Mouse (Mus musculus) urinary bladder, postnatal 25 days (tissue): ENCODE data around the gene Tpra1.
A peak's percentile ranks its signal among the peaks of the same experiment; 100 is the strongest.

Experiments
- DNase-seq: peaks from one replicate; pipeline ENCODE4 v3.0.0; 2022; ENCODE audit warnings: low spot score

Gene Tpra1

DNA sequence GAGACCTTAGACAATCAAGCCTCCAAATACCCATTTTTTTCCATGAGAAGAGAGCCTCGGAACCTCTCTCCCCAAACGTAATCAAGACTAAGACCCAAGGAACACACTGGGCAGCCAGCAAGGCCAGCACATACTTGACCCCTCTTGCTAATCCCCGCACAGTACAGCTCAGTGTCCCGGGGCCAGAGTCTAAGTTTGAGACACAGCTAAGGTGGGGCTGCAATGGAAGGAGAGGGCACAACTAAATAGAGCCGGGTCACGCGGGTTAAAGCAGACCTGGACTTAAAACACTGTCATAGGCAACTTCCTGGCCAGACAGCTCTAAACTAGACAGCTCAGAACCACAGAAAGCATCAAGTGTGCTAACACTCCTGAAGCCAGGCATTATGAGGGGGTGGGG, 11.2 kb upstream of the Tpra1 start:
- DNase-seq = no peak

DNA sequence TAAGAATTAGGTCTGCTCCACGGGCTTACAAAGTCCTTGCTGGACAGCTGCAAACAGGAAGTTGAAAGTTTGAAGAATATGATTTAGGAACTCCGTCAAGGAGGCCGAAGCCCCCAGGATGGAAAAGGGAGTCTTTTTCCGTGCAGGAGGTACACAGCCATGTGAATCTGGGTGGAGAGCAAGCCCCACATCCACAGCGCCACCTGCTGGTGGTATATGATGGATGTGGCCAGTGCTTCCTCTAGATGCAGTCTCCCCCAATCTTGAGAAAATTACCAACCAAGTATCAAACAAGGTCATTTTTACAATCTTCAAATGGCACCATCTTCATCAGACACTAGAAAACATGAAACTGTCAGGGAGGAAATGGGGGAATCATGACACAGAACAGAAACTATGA, 8.5 kb upstream of the Tpra1 start:
- DNase-seq = peak; percentile 61

DNA sequence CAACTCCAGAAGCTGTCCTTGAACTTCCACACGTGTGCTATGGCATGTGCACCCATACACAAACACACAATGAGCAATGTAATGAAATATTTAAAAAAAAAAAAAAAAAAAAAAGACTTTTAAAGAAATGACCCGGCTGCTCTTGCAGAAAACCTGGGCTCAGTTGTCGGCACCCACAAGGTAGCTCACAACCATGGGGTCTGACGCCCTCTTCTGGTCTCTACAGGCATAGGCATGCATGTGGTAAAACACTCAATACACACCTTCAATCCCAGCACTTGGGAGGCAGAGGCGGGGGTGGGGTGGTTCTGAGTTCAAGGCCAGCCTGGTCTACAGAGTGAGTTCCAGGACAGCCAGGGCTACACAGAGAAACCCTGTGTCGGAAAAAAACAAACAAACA, 6.1 kb upstream of the Tpra1 start:
- DNase-seq = no peak

DNA sequence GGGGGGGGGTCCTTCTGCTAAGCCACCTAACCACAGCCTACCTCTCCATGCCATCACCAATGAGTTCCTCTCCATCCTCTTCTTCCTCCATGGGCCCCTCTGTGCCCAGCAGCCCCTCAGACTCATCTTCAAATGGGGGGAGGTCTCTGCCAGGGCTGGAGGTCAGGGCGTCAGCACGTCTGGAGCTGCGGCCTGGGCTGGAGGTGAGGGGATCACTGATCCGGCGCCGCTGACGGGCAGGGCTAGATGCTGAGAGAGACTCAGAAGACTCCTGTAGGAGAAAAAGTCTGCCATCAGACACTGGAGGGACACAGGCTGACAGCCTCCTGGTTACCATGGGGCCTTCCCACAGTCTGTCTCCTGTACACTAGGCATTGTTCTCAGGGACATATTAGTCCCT, 4.8 kb upstream of the Tpra1 start:
- no peak for DNase-seq

DNA sequence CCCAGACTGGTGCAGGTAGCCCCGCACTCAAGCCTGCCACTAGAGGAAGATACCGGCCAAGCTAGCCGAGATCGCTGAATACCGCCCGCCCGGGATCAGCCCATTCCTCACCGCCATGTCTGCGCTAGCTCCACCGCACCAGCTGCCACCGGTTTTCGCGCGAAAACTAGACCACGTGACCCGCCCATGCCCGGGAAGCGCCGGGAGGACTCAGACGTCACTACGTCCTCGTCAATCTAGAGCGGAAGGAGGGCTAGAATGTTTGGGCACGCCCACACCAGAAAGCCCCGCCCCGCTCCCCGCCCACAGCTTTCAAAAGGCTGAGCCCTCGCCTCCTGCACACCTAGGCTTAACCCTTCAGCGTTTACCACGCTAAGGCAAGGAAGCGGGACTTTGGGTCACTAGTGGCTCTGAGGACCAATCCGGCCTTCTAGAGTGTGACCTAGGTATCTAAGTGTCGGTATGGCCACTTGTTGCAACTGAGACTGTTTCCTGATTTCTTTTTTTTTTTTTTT, 3.5 kb upstream of the Tpra1 start, which contains the start of gene Mcm2:
Gene Mcm2 (minus strand): TSS at position 247 of the 515 bp plus-strand sequence.
- peak; percentile 90 for DNase-seq

DNA sequence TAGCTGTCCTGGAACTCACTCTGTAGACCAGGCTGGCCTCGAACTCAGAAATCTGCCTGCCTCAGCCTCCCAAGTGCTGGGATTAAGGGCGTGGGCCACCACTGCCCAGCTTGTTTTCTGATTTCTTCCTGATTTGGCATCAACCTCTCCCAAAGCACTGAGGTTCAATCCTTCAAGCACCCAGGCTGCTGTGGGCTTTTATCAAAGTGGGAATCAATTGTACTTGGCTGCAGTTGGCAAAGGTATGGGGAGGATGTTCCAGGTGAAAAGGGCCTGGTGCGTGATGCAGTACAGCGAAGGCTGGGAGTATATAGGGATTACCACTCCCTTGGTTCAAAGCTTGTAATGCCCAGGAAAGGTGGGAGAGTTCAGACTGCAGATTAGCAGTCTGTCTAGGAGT, 3.0 kb upstream of the Tpra1 start:
- no peak for DNase-seq

DNA sequence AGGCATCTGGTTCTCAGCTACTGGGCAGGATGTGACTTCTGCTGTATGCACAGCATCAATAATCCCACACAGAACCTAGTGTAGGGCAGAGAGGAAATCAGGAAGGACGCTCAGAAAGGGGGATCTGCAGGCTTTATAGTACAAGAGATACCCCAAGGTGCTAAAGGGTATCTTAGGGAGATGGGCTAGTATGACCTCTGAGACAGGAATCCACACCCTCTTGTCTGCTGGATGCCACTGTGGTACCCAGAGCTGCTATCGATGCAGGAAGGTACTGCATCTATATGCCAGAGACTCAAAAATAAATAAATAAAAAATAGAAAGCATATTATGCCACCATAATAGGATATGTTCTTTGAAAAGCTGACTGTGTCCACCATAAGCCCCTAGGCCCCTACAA, 2.4 kb upstream of the Tpra1 start:
- no peak for DNase-seq

DNA sequence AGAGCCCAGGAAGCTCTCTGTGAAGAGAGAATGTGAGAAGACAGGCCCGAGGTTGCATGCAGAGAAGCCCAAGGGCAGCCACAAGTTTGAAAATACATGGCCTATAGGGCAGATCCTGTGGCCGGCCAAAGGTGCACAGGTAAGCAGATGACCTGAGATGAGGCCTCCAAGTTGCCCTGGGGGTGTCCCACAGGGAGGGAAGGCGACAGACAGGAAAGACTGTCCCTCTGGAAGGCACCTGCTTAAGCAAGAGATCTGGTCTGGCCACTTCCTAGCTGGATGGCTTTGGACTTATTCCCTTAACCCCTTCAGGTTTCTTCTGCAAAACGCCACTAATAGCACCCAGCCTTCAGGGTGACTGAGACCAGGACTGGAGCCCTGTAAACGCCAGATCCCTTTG, 580 bp upstream of the Tpra1 start:
- no peak for DNase-seq

DNA sequence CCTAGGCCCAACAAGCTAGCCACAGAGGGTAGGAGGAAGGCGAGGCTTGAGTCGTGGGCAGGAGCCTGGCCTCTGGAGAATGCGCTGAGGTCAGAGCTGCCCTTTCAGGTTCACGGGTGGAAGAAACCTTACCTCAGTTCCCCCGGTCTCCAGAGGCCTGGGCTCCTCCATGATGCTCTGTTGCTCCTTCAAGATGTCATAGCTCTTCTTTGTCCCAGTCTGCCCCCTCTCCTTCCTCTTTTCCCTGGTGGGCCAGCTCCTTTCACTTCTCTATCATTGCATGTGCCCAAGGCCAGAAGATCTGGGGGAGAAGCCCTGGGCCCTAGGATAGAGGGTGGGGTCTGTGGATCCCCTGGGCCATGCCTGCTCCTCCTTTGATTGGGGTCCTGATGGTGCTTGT, 1.7 kb downstream of the Tpra1 start:
- DNase-seq = no peak

DNA sequence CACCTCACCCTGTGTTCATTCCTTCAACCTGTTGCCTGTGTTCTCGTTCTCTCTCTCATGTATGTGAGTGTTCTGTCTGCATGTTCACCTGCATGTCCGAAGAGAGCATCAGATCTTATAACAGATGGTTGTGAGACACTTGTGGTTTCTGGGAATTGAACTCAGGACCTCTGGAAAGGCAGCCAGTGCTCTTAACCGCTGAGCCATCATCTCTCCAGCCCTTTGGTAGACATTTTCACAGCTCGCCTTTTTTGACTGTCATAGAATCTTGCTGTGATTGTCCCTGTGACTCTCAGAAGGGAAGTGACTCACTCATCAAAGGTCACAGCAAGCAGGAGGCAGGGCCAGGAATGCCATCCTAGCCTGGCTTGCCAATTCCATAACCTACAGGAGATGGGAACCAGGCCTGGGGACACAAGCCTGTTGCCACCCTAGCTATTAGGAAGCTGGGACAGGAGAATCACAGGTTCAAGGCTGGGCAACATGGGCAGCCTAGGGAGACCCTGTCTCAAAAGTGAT, 2.5 kb downstream of the Tpra1 start:
- no peak for DNase-seq

DNA sequence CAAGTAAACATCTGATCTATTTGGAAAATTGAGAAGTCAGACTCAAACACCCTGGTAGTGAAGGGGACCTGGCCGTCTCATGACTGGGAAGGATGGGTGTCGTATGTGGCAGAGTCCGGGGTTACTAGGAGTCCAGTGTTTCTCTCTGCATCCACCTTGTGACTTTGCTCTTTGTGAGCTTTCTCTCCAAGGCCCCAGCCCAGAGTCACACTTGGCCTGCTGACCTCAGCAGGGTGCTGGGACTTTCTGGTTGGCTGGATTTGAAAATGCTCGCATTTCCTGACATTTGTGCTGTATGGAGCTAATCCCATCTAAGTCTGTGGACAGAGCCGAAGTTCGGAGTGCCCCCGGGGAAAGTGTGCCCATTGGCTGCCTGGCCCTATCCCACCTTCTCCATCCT, 3.0 kb downstream of the Tpra1 start:
- DNase-seq = no peak

DNA sequence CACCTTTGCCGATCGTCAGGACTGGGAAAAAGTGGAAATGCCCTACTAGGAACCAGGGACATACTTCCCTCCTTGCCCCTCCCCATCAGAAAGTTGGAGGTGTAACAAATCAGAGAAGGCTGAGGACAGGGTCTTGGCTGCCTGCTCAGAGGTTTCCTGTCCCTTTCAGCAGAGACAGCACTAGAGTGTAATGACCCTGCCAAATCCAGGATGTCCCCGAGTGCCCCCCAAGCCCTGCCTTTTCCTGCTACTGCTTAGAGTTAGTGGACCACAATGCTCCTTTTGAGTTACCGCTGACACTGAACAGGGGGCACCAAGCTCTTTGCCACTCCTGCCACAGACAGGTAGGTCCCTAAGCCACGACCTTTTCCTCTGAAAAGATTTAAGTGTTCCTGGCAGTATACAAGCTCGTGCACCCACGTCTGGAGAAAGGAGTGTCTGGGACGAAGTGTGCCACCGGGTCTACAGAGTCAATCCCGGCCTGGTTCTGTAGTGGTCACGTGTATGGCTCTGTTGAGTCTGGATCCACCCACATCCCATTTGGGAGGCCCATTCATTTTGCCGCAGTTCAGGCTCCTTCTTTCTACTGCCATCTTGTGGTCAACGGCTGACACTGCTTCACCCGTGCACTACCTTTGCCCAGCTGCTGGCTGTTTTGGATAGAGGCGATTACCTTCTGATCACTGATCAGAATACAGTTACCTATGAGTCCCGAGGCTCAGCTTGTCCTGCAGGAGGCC, 4.5 kb downstream of the Tpra1 start:
- peak; percentile 45 for DNase-seq

DNA sequence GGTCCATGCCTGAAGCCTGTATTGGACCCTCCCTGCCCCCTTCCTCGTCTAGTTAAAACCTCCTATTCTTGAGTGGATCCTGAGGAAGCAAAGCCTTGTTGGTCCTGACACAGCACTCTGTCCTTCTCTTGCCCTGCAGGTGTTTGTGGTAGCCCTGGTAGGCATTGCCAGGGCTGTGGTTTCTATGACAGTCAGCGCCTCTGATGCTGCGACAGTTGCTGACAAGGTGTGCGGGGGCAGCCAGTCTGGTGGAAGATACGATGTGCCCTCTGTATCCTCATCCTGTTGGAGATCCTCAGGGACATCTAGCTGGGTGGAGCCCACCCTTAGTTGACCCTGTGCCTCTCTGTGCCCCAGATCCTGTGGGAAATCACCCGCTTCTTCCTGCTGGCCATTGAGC, 7.1 kb downstream of the Tpra1 start:
- no peak for DNase-seq

DNA sequence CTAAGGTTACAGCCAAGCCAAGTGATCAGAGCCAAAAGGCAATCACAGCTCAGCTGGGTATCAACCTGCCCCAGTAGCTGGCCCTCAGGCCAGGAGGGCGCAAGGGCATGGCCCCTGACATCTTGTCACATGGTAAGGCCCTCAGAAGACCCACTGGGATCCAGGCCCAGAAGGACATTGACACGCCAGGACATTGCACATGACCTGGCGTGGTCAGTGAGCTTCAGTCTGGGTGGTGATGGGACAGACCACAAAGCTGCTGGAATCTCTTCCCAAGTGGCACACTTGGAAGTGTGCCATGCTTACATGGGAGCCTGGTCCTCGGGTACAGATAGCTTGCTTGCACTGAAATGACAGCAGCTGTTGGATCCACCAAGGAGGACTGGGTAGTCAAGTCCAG, 11.0 kb downstream of the Tpra1 start:
- no peak for DNase-seq

DNA sequence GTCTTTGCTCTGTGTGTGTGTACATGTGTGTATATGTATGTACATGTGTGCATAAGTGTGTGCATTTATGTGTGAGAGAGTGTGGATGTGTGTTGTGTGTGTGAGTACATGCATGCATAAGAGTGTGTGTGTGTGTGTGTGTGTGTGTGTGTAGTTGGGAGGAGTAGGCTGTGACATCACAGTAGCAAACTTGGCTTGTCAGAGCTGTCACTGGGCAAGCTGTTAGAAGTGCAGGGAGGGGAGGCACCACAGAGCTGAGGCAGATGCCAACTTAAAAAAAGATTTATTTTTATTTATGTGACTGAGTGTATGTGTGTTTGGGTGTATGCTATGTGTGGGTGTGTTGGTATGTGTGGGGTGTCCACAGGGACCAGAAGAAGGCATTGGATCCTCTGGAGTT, 11.4 kb downstream of the Tpra1 start:
- no peak for DNase-seq

DNA sequence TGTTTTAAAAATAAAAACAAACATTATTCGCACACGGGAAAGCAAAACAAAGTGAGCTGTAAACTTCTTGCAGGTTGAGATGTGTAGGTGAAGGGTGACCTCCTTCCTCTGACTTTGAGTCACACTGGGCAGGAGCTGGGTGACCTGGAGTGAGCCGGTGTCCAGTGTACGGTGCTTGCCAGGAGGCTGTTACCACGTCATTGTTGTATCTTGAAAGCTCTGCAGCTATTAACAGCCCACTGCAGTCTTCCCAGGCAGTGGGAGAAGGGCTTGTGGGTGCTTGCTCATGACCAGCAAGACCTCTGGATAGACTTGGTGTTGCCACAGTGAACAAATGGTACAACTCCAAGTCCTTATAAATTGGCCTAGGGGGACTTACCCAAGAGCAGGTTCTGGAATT, 12.7 kb downstream of the Tpra1 start:
- DNase-seq = no peak

DNA sequence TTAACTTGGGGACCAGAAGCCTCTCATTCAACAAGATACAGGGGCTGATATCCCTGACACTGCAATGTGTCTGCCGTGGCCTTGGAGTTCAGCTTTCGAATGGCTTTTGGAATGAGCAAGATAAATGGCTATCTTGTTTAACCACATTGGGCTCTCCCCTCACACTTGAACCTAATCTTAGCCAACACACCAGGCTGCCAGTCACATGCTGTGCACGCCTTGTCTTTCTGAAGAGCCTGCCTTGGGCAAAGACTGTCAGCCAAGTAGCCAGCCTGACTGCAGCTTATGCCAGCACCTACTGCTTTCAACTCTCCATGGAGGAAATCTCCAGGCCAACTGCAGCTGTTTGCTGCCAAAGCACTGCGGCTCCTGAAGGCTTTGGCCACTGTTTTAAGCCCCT, 13.5 kb downstream of the Tpra1 start:
- DNase-seq = no peak

DNA sequence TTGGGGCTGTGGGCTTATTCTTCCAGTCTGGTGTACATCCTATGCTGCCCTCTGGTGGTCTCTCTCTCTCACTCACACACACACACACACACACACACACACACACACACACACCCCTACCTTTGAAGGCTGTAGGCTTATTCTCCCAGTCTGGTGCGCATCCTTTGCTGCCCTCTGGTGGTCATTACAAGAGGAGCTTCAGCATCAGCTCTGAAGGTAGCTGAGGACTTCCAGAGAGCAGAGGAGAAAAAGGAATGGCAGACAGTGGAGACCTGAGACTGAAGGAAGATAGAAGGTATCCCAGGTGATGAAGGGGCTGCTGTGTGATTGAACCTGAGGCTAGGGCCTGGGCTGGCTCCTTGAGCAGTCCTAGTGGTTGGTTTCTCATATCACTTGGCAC, 14.1 kb downstream of the Tpra1 start:
- no peak for DNase-seq

DNA sequence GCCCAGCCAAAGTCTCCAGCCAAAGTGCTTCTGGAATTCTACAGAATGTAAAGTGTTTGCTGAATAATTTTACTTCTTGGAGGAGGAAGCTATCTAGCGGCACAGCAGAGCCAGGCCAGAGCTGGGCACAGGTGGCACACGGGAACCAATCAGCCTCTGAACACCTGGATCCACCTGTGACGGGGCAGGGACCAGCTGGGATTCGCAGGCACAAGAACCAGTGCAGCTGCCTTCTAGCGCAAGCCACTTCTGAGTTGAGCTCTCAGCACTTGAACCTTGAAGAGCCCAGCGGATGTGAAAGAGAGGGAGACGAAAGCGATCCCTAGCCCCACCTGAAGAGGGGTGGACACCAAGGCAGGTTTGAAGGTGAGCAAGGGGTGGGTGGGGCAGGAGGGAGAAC, 16.8 kb downstream of the Tpra1 start:
- no peak for DNase-seq

DNA sequence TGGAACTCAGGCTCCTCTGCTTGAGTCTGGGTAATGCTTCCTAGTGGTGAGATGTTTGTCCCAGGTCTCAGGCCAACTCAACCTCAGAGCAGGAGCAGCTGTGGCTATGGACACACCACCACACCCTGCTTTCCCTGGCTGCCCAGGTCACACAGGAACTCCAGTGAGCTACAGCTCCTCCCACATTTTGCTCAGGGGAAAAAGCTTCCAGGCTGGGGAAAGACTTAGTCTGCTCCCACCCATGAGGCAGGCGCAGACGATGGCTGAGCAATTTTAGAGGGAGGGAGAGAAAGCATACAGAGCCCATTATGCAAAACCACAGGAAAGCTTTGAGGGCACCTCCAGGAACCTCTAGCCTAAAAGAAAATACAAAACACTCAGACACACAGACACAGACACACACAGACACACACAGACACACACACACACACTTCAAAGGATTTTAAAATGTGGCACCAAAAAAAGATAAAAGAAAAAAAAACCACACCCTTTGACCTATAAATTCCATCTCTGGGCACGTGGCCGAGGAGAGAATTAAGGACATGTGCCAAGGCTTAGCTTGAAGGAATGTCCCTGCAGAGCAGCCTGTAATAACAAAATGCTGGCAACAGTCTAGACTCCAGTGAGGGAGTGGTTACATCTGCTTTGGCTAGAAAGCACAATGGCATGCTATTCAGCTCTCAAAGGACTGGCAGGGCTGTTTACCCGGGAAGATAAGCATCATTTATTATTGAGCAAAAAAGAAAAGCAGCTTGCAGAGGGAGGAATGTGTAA, 22.6 kb downstream of the Tpra1 start:
- DNase-seq = peak; percentile 56

DNA sequence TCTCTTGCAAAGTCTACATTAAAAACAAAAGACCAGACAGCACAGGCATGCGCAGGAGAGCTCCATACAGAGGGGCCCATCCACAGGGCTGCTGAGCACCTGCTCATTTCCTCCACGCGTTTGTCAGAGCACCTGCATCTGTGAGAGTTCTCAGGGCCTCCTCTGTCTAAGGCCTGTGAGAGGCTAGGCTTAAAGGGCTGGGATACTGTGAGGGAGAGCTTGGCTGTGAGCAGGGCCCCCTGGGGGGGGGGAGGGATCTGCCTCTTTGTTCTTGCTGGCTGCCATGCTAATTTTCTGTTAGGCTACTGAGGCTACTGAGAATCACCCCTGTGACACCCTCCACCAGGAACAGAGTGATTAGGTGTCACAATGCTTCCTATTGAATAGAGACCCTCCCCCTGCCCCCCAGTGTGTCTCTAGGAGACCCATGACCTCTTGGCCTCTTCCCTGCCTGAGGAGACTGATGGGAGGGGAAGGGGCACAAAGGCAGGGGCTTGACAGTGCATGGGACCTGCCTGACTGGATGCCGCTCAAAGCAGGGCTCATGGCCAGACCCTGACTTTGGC, 23.7 kb downstream of the Tpra1 start:
- no peak for DNase-seq

DNA sequence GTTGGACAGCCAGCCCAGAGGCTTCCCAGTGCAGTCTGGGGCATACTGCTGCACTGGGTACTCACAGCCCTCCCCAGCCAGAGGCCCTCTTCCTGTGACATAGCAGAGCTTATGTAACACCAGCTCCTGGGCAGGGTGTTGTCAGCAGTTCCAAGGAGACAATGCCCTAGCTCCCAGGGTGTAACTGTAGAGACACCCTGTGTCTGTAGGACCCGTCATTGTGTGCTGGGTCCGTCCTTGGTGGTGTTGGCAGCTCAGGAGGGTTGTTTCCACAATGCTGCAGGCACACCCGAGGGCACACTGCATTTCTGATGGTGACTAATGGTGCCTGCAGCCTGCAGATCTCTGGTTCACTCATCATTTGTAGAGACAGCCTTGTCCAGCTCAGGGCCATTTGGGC, 24.8 kb downstream of the Tpra1 start:
- no peak for DNase-seq

DNA sequence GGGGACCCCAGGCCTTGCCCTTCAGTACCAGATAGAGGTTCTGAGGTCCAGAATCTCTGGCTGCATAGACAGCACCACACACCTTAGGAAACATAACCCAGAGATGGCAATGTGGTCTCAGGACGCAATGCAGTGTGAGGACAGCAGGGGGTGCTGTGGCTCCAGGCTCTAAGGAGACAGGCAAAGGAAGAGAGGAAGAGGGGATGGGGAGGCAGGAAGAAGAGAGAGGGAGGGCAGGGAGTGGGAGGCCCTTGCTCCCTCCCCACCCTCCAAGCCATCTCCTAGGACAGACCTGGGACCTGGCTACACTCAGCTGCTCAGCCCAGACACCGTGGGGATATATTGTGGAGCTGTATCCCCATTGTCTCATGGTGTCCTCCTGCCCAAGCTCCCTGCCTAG, 25.5 kb downstream of the Tpra1 start:
- peak; percentile 77 for DNase-seq
